Mouse (Mus musculus) induced T-regulatory cell, adult 2 months (primary cell): ENCODE results near the gene Mgat5b.

Source experiments
- DNase-seq: peaks from one replicate; pipeline ENCODE4 v3.0.0-alpha.2; 2012; ENCODE audit warnings: low read depth

The Mgat5b gene

GRCm38 (mm10) chr11:117031249-117031648 is 112.6 kb downstream of the Mgat5b start:
- DNase-seq = no peak

GRCm38 (mm10) chr11:117035661-117036336 is 117.1 kb downstream of the Mgat5b start:
- DNase-seq = no peak
